Mouse (Mus musculus): ENCODE measurements around the gene Cdhr3. TPM values are rescaled to one million over a fixed set of nuclear protein-coding genes. Genes with fewer than 3 reads are reported as not detected.
A peak's percentile ranks its signal among the peaks of the same experiment; 100 is the strongest.
"Not testable (repeated sequence)": the region's sequence is repeated elsewhere in the genome, so short reads cannot be mapped to it uniquely, and the experiment has no call there.

Cdhr3 gene
- polyA plus RNA-seq, 1 experiment: 3.9 TPM

DNA sequence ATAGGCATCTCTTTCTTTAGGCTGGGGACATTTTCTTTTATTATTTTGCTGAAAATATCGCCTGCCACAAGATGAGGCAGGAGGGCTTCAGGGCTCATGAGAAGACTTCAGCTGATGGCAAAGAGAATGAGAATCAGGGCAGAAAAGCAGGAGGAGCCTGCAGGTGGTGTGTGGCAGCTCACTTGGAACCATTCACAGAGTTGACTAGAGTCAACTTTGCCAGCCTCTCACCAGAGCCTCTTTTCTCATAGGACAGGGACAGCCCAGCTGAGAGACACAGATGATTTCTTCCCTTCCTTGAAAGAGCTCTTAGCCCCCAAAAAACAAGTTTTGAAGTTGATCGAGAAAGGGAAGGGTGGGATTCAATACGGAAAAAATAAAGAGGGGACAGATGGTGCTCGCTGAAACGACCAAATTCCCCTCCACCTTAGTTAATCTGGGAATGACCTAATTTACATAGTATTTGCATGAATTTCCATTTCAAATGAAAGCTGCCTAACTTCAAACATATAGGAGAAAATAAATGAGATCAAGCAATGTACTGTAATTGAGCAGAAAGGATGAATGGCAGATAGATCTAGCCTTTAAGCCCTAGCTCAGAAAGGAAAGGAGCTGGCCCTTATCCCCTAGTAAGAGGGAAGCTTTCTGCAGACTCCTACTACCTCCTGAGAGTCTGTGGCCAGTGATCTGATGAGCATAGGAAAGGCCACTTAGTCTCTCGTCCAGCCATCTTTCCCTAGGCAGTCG lies 78.5 kb downstream of the Cdhr3 start:
- Histone ChIP-seq H3K27ac (ENCODE audit: insufficient read depth, low read length) (no peak overlapping the region), H3K4me3 (ENCODE audit: insufficient read depth, low read length) (no peak overlapping the region), H3K4me1 (ENCODE audit: control insufficient read depth, insufficient read depth, low read length) (no peaks in the 10 kb centered on the region)
- TF ChIP-seq CTCF (IDR thresholded peaks at IDR 0.05; ENCODE audit: extremely low read depth, insufficient read depth, low read length) (no peak), POLR2A (IDR thresholded peaks at IDR 0.05; ENCODE audit: extremely low read depth, insufficient read depth, low read length) (no peak)

DNA sequence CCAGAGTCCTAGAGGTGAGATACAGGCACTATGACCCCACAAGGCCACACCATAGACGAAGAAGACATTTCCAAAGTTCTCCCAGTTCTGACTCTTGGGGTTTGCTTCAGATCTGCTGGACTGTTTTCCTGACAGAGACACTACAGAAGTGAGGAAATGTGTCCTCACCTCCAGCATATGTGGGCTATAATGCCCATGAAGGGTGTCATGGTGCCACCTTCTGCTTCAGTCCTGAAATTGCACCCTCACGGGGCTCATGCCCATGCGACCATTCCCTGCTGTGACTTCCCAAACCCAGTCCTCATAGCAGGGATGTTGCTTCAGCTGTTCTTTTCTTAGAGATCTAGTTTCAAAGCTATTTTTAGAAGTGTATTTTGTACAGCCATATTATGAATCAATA lies 82.6 kb downstream of the Cdhr3 start:
- no peak overlapping the region for H3K4me3 ChIP-seq (ENCODE audit: insufficient read depth, low read length)
- H3K27ac ChIP-seq (ENCODE audit: insufficient read depth, low read length): no peak overlapping the region
- TF ChIP-seq POLR2A (IDR thresholded peaks at IDR 0.05; ENCODE audit: extremely low read depth, insufficient read depth, low read length): no peak
- TF ChIP-seq CTCF (IDR thresholded peaks at IDR 0.05; ENCODE audit: extremely low read depth, insufficient read depth, low read length): peak; percentile 81
- no peaks in the 10 kb centered on the region for H3K4me1 ChIP-seq (ENCODE audit: control insufficient read depth, insufficient read depth, low read length)

DNA sequence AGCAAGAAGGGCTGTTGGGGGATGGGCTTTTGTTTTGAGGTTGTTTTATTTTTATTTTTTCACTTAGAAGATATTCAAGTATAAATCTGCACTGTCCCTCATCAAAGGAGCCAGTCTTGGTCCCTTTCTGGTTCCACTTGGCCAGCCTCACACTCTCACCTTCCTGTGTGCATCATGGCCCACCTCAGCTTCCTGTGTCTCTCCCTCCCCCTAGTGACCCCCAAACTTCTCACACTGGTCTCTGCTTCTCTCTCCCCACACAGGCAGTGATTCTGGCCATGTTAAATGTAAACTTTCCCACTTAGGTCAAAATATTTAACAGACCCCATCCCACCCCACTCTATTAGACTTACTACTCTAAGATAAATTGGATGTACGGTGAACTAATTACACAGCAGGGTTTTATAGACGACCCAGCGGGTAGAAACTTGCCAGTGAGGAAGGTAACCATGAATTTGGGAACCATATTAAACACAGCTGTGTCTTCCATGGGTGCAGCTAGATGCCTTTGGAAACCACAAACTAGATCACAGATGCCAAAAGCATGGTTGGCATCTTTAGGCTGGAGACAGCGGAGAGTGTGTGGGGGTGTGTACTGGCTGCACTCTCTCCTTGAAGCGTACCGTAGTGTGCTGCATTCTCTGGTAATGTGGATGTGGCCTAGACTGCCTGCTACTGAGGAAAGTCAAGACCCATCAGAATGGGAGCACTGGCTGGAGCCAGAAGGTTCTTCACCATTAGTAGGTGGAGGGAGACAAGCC lies 83.3 kb downstream of the Cdhr3 start:
- no peaks in the 10 kb centered on the region for H3K4me1 ChIP-seq (ENCODE audit: control insufficient read depth, insufficient read depth, low read length)
- no peak overlapping the region for H3K27ac ChIP-seq (ENCODE audit: insufficient read depth, low read length)
- H3K4me3 ChIP-seq (ENCODE audit: insufficient read depth, low read length): no peak overlapping the region
- no peak for TF ChIP-seq CTCF (IDR thresholded peaks at IDR 0.05; ENCODE audit: extremely low read depth, insufficient read depth, low read length)
- TF ChIP-seq POLR2A (IDR thresholded peaks at IDR 0.05; ENCODE audit: extremely low read depth, insufficient read depth, low read length): no peak

DNA sequence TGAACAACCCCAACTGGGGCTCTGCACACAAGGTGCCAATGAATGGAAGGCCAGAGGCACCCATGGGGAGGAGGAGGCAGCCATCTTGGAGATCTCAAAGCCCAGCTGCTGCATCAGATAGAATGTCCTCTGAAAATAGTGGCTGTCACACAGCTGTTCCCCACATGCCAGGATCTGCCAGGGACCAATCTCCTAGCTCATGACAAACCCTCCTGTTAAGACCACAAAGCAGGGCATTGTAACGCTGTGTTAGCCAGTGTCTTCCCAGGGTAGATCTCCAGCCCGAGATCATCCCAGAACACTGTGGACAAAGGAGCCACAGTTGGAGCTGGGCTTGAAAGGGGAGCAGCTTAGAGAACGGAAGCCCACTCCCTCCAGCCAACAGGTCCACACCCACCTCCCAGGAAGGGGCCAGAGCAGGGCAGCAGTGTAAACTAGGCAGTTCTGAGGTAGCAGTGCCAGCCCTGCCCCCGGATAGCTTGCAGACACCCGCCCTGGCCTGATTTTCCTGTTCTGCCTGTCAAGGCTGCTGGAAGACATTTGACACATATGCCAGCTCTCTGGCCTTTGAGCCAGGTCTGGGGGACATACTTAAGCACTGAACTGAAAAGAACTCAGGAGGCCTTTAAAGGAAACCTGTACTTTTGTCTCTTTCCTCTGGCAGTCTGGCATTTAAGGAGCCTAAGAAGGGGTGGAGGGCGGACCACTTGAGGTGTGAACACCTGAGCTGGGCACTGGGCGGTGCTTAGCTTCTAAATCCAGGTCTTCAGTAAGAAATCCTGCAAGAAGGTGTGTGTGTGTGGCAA lies 84.2 kb downstream of the Cdhr3 start:
- Histone ChIP-seq H3K27ac (ENCODE audit: insufficient read depth, low read length) (no peak overlapping the region), H3K4me3 (ENCODE audit: insufficient read depth, low read length) (no peak overlapping the region), H3K4me1 (ENCODE audit: control insufficient read depth, insufficient read depth, low read length) (no peaks in the 10 kb centered on the region)
- no peak for TF ChIP-seq CTCF (IDR thresholded peaks at IDR 0.05; ENCODE audit: extremely low read depth, insufficient read depth, low read length)
- no peak for TF ChIP-seq POLR2A (IDR thresholded peaks at IDR 0.05; ENCODE audit: extremely low read depth, insufficient read depth, low read length)

DNA sequence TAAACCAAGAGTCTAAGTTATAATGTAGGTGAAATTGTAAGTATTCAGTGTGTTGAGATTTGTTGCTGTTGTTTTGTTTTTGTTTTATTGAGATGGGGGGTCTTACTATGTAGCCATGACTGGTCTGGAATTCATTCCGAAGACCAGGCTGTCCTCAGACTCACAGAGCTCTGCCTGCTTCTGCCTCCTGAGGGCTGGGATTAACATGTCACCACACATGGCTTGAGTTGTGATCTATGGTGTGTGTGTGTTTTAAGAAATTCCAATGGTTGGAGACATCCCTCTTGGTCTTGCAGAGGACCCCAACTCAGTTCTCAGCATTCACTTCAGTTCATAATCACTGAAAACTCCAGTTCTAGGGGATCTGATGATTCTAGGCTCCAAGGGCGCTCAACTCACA lies 85.5 kb downstream of the Cdhr3 start:
- H3K4me1 ChIP-seq (ENCODE audit: control insufficient read depth, insufficient read depth, low read length): no peaks in the 10 kb centered on the region
- no peak overlapping the region for H3K27ac ChIP-seq (ENCODE audit: insufficient read depth, low read length)
- H3K4me3 ChIP-seq (ENCODE audit: insufficient read depth, low read length): no peak overlapping the region
- TF ChIP-seq CTCF (IDR thresholded peaks at IDR 0.05; ENCODE audit: extremely low read depth, insufficient read depth, low read length): no peak
- no peak for TF ChIP-seq POLR2A (IDR thresholded peaks at IDR 0.05; ENCODE audit: extremely low read depth, insufficient read depth, low read length)

DNA sequence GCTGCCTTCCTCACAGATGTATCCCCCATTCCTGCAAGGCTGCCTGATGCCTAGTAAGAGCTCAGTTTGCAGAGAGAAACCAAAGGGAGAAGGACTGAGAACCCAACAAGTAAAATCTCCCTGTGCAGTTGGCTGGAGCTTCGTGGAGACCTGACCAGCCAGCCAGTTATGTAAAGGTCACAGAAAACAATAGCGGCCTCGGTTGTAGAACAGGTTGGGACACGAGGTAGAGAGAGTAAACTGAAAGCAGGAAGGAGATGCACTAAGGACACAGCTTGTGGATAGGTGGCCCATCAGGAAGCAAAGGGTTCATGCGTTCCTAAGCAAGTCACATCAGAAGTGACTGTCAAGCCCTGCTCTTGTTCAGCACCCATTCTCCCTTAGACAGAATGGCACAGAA lies 86.8 kb downstream of the Cdhr3 start:
- TF ChIP-seq POLR2A (IDR thresholded peaks at IDR 0.05; ENCODE audit: extremely low read depth, insufficient read depth, low read length): no peak
- no peak for TF ChIP-seq CTCF (IDR thresholded peaks at IDR 0.05; ENCODE audit: extremely low read depth, insufficient read depth, low read length)
- H3K27ac ChIP-seq (ENCODE audit: insufficient read depth, low read length): no peak overlapping the region
- H3K4me1 ChIP-seq (ENCODE audit: control insufficient read depth, insufficient read depth, low read length): no peaks in the 10 kb centered on the region
- H3K4me3 ChIP-seq (ENCODE audit: insufficient read depth, low read length): no peak overlapping the region

DNA sequence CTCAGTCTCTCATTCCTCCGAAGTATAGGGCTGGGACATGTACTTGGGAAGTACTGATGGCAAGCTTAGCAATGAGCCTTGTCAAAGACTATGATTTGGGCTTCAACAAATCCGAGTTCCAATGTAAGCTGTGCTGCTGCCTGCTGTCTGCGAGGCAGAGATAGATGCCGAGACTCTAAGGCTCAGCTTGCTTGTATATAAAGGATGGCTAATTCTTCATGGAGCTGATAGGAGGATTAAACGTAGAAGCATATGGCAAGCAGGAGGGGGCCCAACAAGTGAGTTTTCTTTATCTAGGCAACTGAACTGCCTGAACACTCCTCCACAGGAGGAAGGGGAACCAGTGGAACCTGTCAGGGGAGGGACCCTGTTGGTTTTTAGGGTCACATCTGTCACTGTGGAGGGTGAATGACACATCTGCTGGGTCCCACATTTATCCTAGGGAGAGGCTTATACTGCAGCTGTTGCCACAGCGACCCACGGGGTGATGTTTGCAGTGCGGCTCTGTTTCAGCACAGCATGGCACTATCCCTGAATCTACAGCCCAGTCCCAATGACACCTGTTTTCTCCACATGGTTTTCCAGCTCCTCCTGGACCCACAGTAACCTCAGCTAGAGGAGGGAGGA lies 89.2 kb downstream of the Cdhr3 start:
- TF ChIP-seq CTCF (IDR thresholded peaks at IDR 0.05; ENCODE audit: extremely low read depth, insufficient read depth, low read length): no peak
- no peak for TF ChIP-seq POLR2A (IDR thresholded peaks at IDR 0.05; ENCODE audit: extremely low read depth, insufficient read depth, low read length)

DNA sequence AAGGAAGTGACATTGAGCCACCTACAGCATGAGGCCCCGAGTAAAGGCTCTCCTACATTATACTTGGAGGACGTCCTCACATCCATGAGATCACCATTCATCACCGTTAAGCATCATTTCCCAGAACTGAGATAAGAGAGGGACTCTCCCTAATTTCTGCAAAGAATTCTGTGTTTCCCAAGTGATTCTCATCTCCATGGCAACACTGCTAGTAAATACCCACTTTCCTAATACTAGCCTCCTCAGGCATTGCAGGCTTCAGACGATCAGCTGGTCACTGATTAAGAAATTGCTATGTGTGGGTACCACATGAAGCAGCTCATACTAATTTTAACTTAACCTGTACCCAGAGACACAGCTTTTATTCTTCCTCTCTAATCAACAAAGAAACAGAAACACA lies 92.3 kb downstream of the Cdhr3 start:
- Histone ChIP-seq H3K4me3 (ENCODE audit: insufficient read depth, low read length) (no peak overlapping the region), H3K4me1 (ENCODE audit: control insufficient read depth, insufficient read depth, low read length) (no peaks in the 10 kb centered on the region), H3K27ac (ENCODE audit: insufficient read depth, low read length) (no peak overlapping the region)
- TF ChIP-seq POLR2A (IDR thresholded peaks at IDR 0.05; ENCODE audit: extremely low read depth, insufficient read depth, low read length) (no peak), CTCF (IDR thresholded peaks at IDR 0.05; ENCODE audit: extremely low read depth, insufficient read depth, low read length) (no peak)

More for the DNA sequence above, 89.2 kb downstream of the Cdhr3 start:
- Histone ChIP-seq H3K27ac (ENCODE audit: insufficient read depth, low read length) (no peak overlapping the region), H3K4me1 (ENCODE audit: control insufficient read depth, insufficient read depth, low read length) (no peaks in the 10 kb centered on the region), H3K4me3 (ENCODE audit: insufficient read depth, low read length) (no peak overlapping the region)

DNA sequence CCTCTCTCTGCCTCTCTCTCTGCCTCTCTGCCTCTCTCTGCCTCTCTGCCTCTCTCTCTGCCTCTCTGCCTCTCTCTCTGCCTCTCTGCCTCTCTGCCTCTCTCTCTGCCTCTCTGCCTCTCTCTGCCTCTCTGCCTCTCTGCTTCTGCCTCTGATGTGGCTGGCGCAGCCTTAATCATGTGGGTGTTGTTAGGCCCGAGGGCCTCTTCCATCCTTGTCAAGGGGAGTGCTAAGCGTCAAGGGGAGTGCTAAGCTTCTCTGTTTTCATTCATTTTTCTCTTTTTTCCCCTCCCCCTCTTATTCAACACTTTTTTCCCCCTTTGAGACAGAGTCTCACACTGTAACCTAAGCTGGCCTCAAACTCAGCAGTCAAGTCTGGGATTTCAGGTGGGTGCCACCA lies 92.9 kb downstream of the Cdhr3 start:
- not testable (repeated sequence) for H3K27ac ChIP-seq (ENCODE audit: insufficient read depth, low read length); H3K4me3 ChIP-seq (ENCODE audit: insufficient read depth, low read length); H3K4me1 ChIP-seq (ENCODE audit: control insufficient read depth, insufficient read depth, low read length)
